Mouse (Mus musculus): ENCODE data around the gene Mylip. TPM values are rescaled to one million over a fixed set of nuclear protein-coding genes. Genes with fewer than 3 reads are reported as not detected.

Gene Mylip
- total RNA-seq, 4 experiments from 2014 or later = 11.4 to 21.1 (median 15.7) TPM

Other genes starting within 250 kb of the Mylip start
- 100 to 1,000 TPM; 171 to 206 (median 197) TPM for gene Gmpr, start 117.7 kb downstream of the Mylip start, total RNA-seq (2022)